Mouse (Mus musculus) lung, postnatal 0 days (tissue): ENCODE data around the gene Fhit. TPM values are rescaled to one million over a fixed set of nuclear protein-coding genes. Genes with fewer than 3 reads are reported as not detected.

Experiments
- ATAC-seq: fragments of 200-750 bp; cut with Nextera tagmentation; 2 replicates; pipeline ENCODE4 v1.8.0; 2017; ENCODE audit warnings: moderate library complexity
- DNase-seq: peaks from one replicate; pipeline ENCODE4 v3.0.0-alpha.2; 2016; ENCODE audit warnings: low spot score
- H3K27ac ChIP-seq: fragments of 300-500 bp; sonication (generic); 2 replicates; pipeline ENCODE4 v1.5.1; 2014; ENCODE audit warnings: antibody characterized with exemption, mild to moderate bottlenecking, low read length, mixed read lengths
- H3K27me3 ChIP-seq: fragments of 300-500 bp; sonication (generic); replicated peaks from 2 replicates; pipeline ENCODE4 v1.6.1; 2014; ENCODE audit warnings: low read length, mixed read lengths; ENCODE audit not compliant: insufficient read depth
- H3K36me3 ChIP-seq: fragments of 300-500 bp; sonication (generic); 2 replicates; pipeline ENCODE4 v1.6.1; 2014; ENCODE audit warnings: low read length, mixed read lengths; ENCODE audit not compliant: insufficient read depth
- H3K4me1 ChIP-seq: fragments of 300-500 bp; sonication (generic); 2 replicates; pipeline ENCODE4 v1.6.1; 2014; ENCODE audit warnings: antibody characterized with exemption, low read depth, low read length, mixed read lengths; ENCODE audit not compliant: insufficient read depth
- H3K4me2 ChIP-seq: fragments of 300-500 bp; sonication (generic); replicated peaks from 2 replicates; pipeline ENCODE4 v1.6.1; 2014; ENCODE audit warnings: low read depth, mild to moderate bottlenecking, low read length, moderate library complexity, mixed read lengths
- H3K4me3 ChIP-seq: fragments of 300-500 bp; sonication (generic); 2 replicates; pipeline ENCODE4 v1.5.1; 2014; ENCODE audit warnings: low read depth, low read length
- H3K9ac ChIP-seq: fragments of 300-500 bp; sonication (generic); replicated peaks from 2 replicates; pipeline ENCODE4 v1.6.1; 2014; ENCODE audit warnings: low read depth, mild to moderate bottlenecking
- H3K9me3 ChIP-seq: fragments of 300-500 bp; sonication (generic); 2 replicates; pipeline ENCODE4 v1.6.1; 2016; ENCODE audit warnings: low read length, mixed read lengths
- CTCF ChIP-seq: IDR thresholded peaks from 2 replicates; pipeline ENCODE4 v1.5.1; 2016; ENCODE audit warnings: antibody characterized with exemption, mild to moderate bottlenecking
- EP300 ChIP-seq: IDR thresholded peaks from 2 replicates; pipeline ENCODE4 v1.6.1; 2016; ENCODE audit warnings: antibody characterized with exemption, mild to moderate bottlenecking, control low read depth
- WGBS: fragments of 180-500 bp; shearing (Covaris S2); extraction: QIAGEN DNeasy Blood & Tissue Kit; methylation state at CpG from one replicate; pipeline ENCODE4 v1.1.7; 2014; 5-methylcytosine and 5-hydroxymethylcytosine counted together
- polyA plus RNA-seq: library from polyadenylated mRNA; unstranded; fragments of >200 nt; fragmentation: Nextera tagmentation; extraction: Ambion mirVana; gene quantifications from 2 replicates; pipeline ENCODE4 v1.2.1, GENCODE M21; 2015

The Fhit gene
- polyA plus RNA-seq, 1 experiment from 2014 or later: 5.6 TPM

GRCm38 (mm10) chr14:10194130-10194529 is 967.7 kb downstream of the Fhit start:
- Histone ChIP-seq H3K36me3 (no peaks in the 10 kb centered on the region), H3K4me3 (no peak overlapping the region), H3K4me2 (no peak overlapping the region), H3K27ac (no peak overlapping the region), H3K4me1 (no peaks in the 10 kb centered on the region), H3K9ac (no peak overlapping the region), H3K27me3 (no peaks in the 10 kb centered on the region), H3K9me3 (no peaks in the 10 kb centered on the region)
- ATAC-seq: no peak
- no peak for DNase-seq
- TF ChIP-seq CTCF: no peak
- no peak for TF ChIP-seq EP300
- WGBS: 42% methylated on average over 5 of the region's 5 CpGs

GRCm38 (mm10) chr14:10171761-10172160 is 990.1 kb downstream of the Fhit start:
- Histone ChIP-seq H3K9ac (no peak overlapping the region), H3K36me3 (no peaks in the 10 kb centered on the region), H3K4me3 (no peak overlapping the region), H3K4me2 (no peak overlapping the region), H3K4me1 (no peaks in the 10 kb centered on the region), H3K27me3 (no peaks in the 10 kb centered on the region), H3K27ac (no peak overlapping the region), H3K9me3 (no peaks in the 10 kb centered on the region)
- no peak for TF ChIP-seq EP300
- TF ChIP-seq CTCF: no peak
- 80% methylated on average over 2 of the region's 2 CpGs for WGBS
- no peak for ATAC-seq
- DNase-seq: no peak

GRCm38 (mm10) chr14:10166641-10167429 is 995.0 kb downstream of the Fhit start:
- H3K36me3 ChIP-seq: no peaks in the 10 kb centered on the region
- ATAC-seq (no peak), DNase-seq (no peak)
- H3K4me3 ChIP-seq: no peak overlapping the region
- no peaks in the 10 kb centered on the region for H3K27me3 ChIP-seq
- H3K9ac ChIP-seq: no peak overlapping the region
- no peaks in the 10 kb centered on the region for H3K4me1 ChIP-seq
- TF ChIP-seq EP300 (no peak), CTCF (no peak)
- WGBS: 72% methylated on average over 6 of the region's 6 CpGs
- no peaks in the 10 kb centered on the region for H3K9me3 ChIP-seq
- H3K4me2 ChIP-seq: no peak overlapping the region
- H3K27ac ChIP-seq: no peak overlapping the region

- no peaks in the 10 kb centered on the region for H3K4me1 ChIP-seq
- H3K27ac ChIP-seq: no peak overlapping the region
- 36% methylated on average over 5 of the region's 5 CpGs for WGBS
- TF ChIP-seq EP300 (no peak), CTCF (no peak)
- no peaks in the 10 kb centered on the region for H3K9me3 ChIP-seq
- H3K4me3 ChIP-seq: no peak overlapping the region
- no peaks in the 10 kb centered on the region for H3K36me3 ChIP-seq
- no peaks in the 10 kb centered on the region for H3K27me3 ChIP-seq
- no peak for ATAC-seq
- H3K4me2 ChIP-seq: no peak overlapping the region
- no peak for DNase-seq
- H3K9ac ChIP-seq: no peak overlapping the region
Observed at GRCm38 (mm10) chr14:10149872-10150271, 1012.0 kb downstream of the Fhit start.

GRCm38 (mm10) chr14:10139311-10139710 is 1022.5 kb downstream of the Fhit start:
- no peaks in the 10 kb centered on the region for H3K36me3 ChIP-seq
- H3K27me3 ChIP-seq: no peaks in the 10 kb centered on the region
- H3K9me3 ChIP-seq: no peaks in the 10 kb centered on the region
- no peak overlapping the region for H3K9ac ChIP-seq
- TF ChIP-seq EP300: no peak
- TF ChIP-seq CTCF: no peak
- H3K4me3 ChIP-seq: no peak overlapping the region
- H3K27ac ChIP-seq: no peak overlapping the region
- no peaks in the 10 kb centered on the region for H3K4me1 ChIP-seq
- no peak for DNase-seq
- ATAC-seq: no peak
- H3K4me2 ChIP-seq: no peak overlapping the region

- TF ChIP-seq CTCF (no peak), EP300 (no peak)
- no peaks in the 10 kb centered on the region for H3K4me1 ChIP-seq
- H3K9ac ChIP-seq: no peak overlapping the region
- WGBS: 89% methylated on average over 10 of the region's 10 CpGs
- H3K4me2 ChIP-seq: no peak overlapping the region
- no peaks in the 10 kb centered on the region for H3K36me3 ChIP-seq
- ATAC-seq: no peak
- H3K4me3 ChIP-seq: no peak overlapping the region
- no peaks in the 10 kb centered on the region for H3K27me3 ChIP-seq
- no peak for DNase-seq
- no peak overlapping the region for H3K27ac ChIP-seq
- no peaks in the 10 kb centered on the region for H3K9me3 ChIP-seq
Observed at GRCm38 (mm10) chr14:10133873-10134272, 1028.0 kb downstream of the Fhit start.
